8 mouse cellular contexts compared by ENCODE assay signal in genomic region chr7:100160006-100160405, GRCm38 (mm10). TPM values are rescaled to one million over a fixed set of nuclear protein-coding genes. Genes with fewer than 3 reads are reported as not detected.
DNase-seq lines count a peak whose midpoint lies in the region; ATAC-seq and TF ChIP-seq lines count a peak whose summit lies in the region.

No protein-coding gene starts in this region.

- no peaks in the 10 kb centered on the region; the same call in 1 of the 2 replicates for H3K36me3 ChIP-seq in liver, adult 2 months (ENCODE audit: control insufficient read depth, insufficient read depth, low read length)
- no peaks in the 10 kb centered on the region for H3K36me3 ChIP-seq in heart, embryonic 16.5 days (ENCODE audit: control insufficient read depth, insufficient read depth)
- H3K36me3 ChIP-seq in macrophage (ENCODE audit: inconsistent target), result no peaks in the 10 kb centered on the region

- no peaks in the 10 kb centered on the region for H3K79me2 ChIP-seq in liver, adult 2 months (ENCODE audit: control insufficient read depth, insufficient read depth, low read length)
- no peaks in the 10 kb centered on the region for H3K79me2 ChIP-seq in macrophage (ENCODE audit: inconsistent target)

- peaks cover 8% of the 10 kb centered on the region for H3K4me1 ChIP-seq in liver, adult 2 months (ENCODE audit: control insufficient read depth, insufficient read depth, low read length)
- peaks cover 3% of the 10 kb centered on the region; the same call in 1 of the 2 replicates for H3K4me1 ChIP-seq in cortical plate, adult 2 months (ENCODE audit: control insufficient read depth, insufficient read depth, low read length)
- H3K4me1 ChIP-seq in heart, embryonic 16.5 days (ENCODE audit: control insufficient read depth, insufficient read depth, low read length), result peaks cover 8% of the 10 kb centered on the region; the same call in 1 of the 2 replicates

- no peaks in the 10 kb centered on the region for H3K27me3 ChIP-seq in liver, adult 2 months (ENCODE audit: control insufficient read depth, insufficient read depth, low read length)
- H3K27me3 ChIP-seq in heart, embryonic 16.5 days (ENCODE audit: control insufficient read depth, insufficient read depth, low read length), result no peaks in the 10 kb centered on the region

- no peak overlapping the region for H3K9ac ChIP-seq in liver, adult 2 months (ENCODE audit: low read depth, low read length)
- H3K9ac ChIP-seq in heart, embryonic 16.5 days (ENCODE audit: low read length), result peak overlapping the region; percentile 97

- WGBS in liver, adult 2 months, result 75% methylated on average over 7 of the region's 7 CpGs
- WGBS in heart, embryonic 16.5 days, result 69% methylated on average over 7 of the region's 7 CpGs
- WGBS in macrophage (ENCODE audit: missing documents), result 65% methylated on average over 7 of the region's 7 CpGs

- peak overlapping the region; percentile 26; the same call in 1 of the 2 replicates for H3K27ac ChIP-seq in liver, adult 2 months (replicated peaks; ENCODE audit: insufficient read depth, low read depth, low read length)
- no peak overlapping the region for H3K27ac ChIP-seq in cortical plate, adult 2 months (ENCODE audit: insufficient read depth, low read length)
- H3K27ac ChIP-seq in heart, embryonic 16.5 days (ENCODE audit: low read length), result peak overlapping the region; percentile 98
- no peak overlapping the region for H3K27ac ChIP-seq in macrophage

- peak overlapping the region; percentile 98 for H3K4me2 ChIP-seq in heart, embryonic 16.5 days (ENCODE audit: low read depth, low read length)

- ATAC-seq in heart, embryonic 16.5 days (replicated peaks; ENCODE audit: extremely low read depth, insufficient read depth, low FRiP score), result no peak

- no peak overlapping the region for H3K4me3 ChIP-seq in liver, adult 2 months (ENCODE audit: insufficient read depth, low read depth, low read length)
- H3K4me3 ChIP-seq in cortical plate, adult 2 months (ENCODE audit: insufficient read depth, low read length), result peak overlapping the region; percentile 49
- peak overlapping the region; percentile 96 for H3K4me3 ChIP-seq in heart, embryonic 16.5 days (ENCODE audit: low read length)
- H3K4me3 ChIP-seq in macrophage (ENCODE audit: inconsistent target), result peak overlapping the region; percentile 8; the same call in 1 of the 2 replicates

- no peak for TF ChIP-seq CTCF in liver, adult 2 months (IDR thresholded peaks at IDR 0.05; ENCODE audit: low read depth, low read length)
- TF ChIP-seq CTCF in cortical plate, adult 2 months (IDR thresholded peaks at IDR 0.05; ENCODE audit: extremely low read depth, insufficient read depth, low read length), result no peak

- no peaks in the 10 kb centered on the region for H3K9me3 ChIP-seq in heart, embryonic 16.5 days (replicated peaks; ENCODE audit: control insufficient read depth, low read length)

- TF ChIP-seq POLR2A in liver, adult 2 months (IDR thresholded peaks at IDR 0.05; ENCODE audit: extremely low read depth, insufficient read depth, low read length), result no peak
- no peak for TF ChIP-seq POLR2A in cortical plate, adult 2 months (IDR thresholded peaks at IDR 0.05; ENCODE audit: extremely low read depth, insufficient read depth, low read length)

- no peak for DNase-seq in liver, adult 2 months (ENCODE audit: extremely low read depth, low read depth, low spot score)
- DNase-seq in liver, result no peak
- no peak for DNase-seq in spleen, postnatal 36 days (ENCODE audit: low spot score in 2 of 2)
- DNase-seq in frontal cortex, postnatal 10 days (ENCODE audit: low spot score in 2 of 2), result no peak
- no peak for DNase-seq in kidney, postnatal 14 days

RNA-seq across cellular contexts. Expression of gene Lipt2, which starts 0.9 kb away (rescaled TPM):
- 3.8 and 5.8 TPM in 2 replicates for total RNA-seq in liver, adult 2 months (2014; rRNA removed)
- 4.5 and 5.2 TPM in 2 replicates for polyA plus RNA-seq in liver, adult 2 months (2012; rRNA removed)
- 7.8 and 8.9 TPM in 2 replicates for polyA plus RNA-seq in cortical plate, adult 2 months (2012; rRNA removed)
- polyA plus RNA-seq in heart, embryonic 16.5 days (2015; fragmentation: Nextera tagmentation; extraction: Ambion mirVana), result 11.6 and 11.9 TPM in 2 replicates
- total RNA-seq in macrophage (2018; cell fraction: chromatin; rRNA removed), result 1 to 10 TPM in 2 of 26 experiments, under 1 TPM in 10, not detected in 14; 0.42 to 2.0 (median 0.72) TPM
- total RNA-seq in macrophage (2018; cell fraction: cytosol; rRNA removed), result 1 to 10 TPM in 21 of 26 experiments, under 1 TPM in 5; 0.33 to 3.7 (median 1.8) TPM
- total RNA-seq in macrophage (2018; cell fraction: nucleus; rRNA removed), result 1 to 10 TPM in 8 of 26 experiments, under 1 TPM in 10, not detected in 8; 0.35 to 2.5 (median 0.73) TPM
- polyA plus RNA-seq in macrophage (2018), result 2.6 to 6.6 TPM (median 5.7 TPM) in 3 replicates

RNA-seq across cellular contexts. Expression of gene Kcne3, which starts 16.3 kb away (rescaled TPM):
- total RNA-seq in liver, adult 2 months (2014; rRNA removed), result 1.8 and 4.5 TPM in 2 replicates
- polyA plus RNA-seq in liver, adult 2 months (2012; rRNA removed), result 0.78 and 1.6 TPM in 2 replicates
- polyA plus RNA-seq in cortical plate, adult 2 months (2012; rRNA removed), result 0.44 and 0.57 TPM in 2 replicates
- polyA plus RNA-seq in heart, embryonic 16.5 days (2015; fragmentation: Nextera tagmentation; extraction: Ambion mirVana), result 9.3 and 9.5 TPM in 2 replicates
- total RNA-seq in macrophage (2018; cell fraction: chromatin; rRNA removed), result under 1 TPM in 1 of 26 experiments, not detected in 25; 0.98 TPM
- total RNA-seq in macrophage (2018; cell fraction: cytosol; rRNA removed), result under 1 TPM in 14 of 26 experiments, not detected in 12; 0.10 to 0.63 (median 0.34) TPM
- total RNA-seq in macrophage (2018; cell fraction: nucleus; rRNA removed), result under 1 TPM in 2 of 26 experiments, not detected in 24; 0.54 to 0.86 TPM
- 0.39 to 0.61 TPM (median 0.43 TPM) in 3 replicates for polyA plus RNA-seq in macrophage (2018)

RNA-seq across cellular contexts. Expression of gene Pold3, which starts 38.6 kb away (rescaled TPM):
- 8.9 and 9.0 TPM in 2 replicates for total RNA-seq in liver, adult 2 months (2014; rRNA removed)
- polyA plus RNA-seq in liver, adult 2 months (2012; rRNA removed), result 2.7 and 3.8 TPM in 2 replicates
- 31.2 and 31.8 TPM in 2 replicates for polyA plus RNA-seq in cortical plate, adult 2 months (2012; rRNA removed)
- 33.4 and 36.6 TPM in 2 replicates for polyA plus RNA-seq in heart, embryonic 16.5 days (2015; fragmentation: Nextera tagmentation; extraction: Ambion mirVana)
- total RNA-seq in macrophage (2018; cell fraction: chromatin; rRNA removed), result 100 to 1,000 TPM in 25 of 26 experiments, 10 to 100 TPM in 1; 96.3 to 303 (median 184) TPM
- total RNA-seq in macrophage (2018; cell fraction: cytosol; rRNA removed), result 10 to 100 TPM; 25.3 to 38.1 (median 30.7) TPM
- 100 to 1,000 TPM in 12 of 26 experiments, 10 to 100 TPM in 14; 61.9 to 188 (median 96.1) TPM for total RNA-seq in macrophage (2018; cell fraction: nucleus; rRNA removed)
- 27.4 to 53.5 TPM (median 39.1 TPM) in 3 replicates for polyA plus RNA-seq in macrophage (2018)

Comparison
In these comparisons a context has a peak if more than half of its experiments do, and no peak if none do; other contexts are left out.
1. H3K27ac ChIP-seq: peak in liver, adult 2 months (single experiment) and heart, embryonic 16.5 days (single experiment); none in cortical plate, adult 2 months (single experiment) and macrophage (single experiment).